Mouse (Mus musculus) lung, postnatal 14 days (tissue): ENCODE data around the gene Gm11634.
"Not testable (repeated sequence)": the region's sequence is repeated elsewhere in the genome, so short reads cannot be mapped to it uniquely, and the experiment has no call there.

Experiments used
- DNase-seq: peaks from one replicate; pipeline ENCODE4 v3.0.0; 2021

The Gm11634 gene

GRCm38 (mm10) chr11:101616104-101616503 lies 17.0 kb upstream of the Gm11634 start:
- DNase-seq: no peak

GRCm38 (mm10) chr11:101615380-101615779 lies 16.3 kb upstream of the Gm11634 start:
- no peak for DNase-seq

GRCm38 (mm10) chr11:101614116-101614515 lies 15.1 kb upstream of the Gm11634 start:
- no peak for DNase-seq

- DNase-seq: no peak
Measured at GRCm38 (mm10) chr11:101613596-101613995, 14.5 kb upstream of the Gm11634 start.

GRCm38 (mm10) chr11:101610445-101610844 lies 11.4 kb upstream of the Gm11634 start:
- no peak for DNase-seq

GRCm38 (mm10) chr11:101607134-101607533 lies 8.1 kb upstream of the Gm11634 start:
- not testable (repeated sequence) for DNase-seq

DNA sequence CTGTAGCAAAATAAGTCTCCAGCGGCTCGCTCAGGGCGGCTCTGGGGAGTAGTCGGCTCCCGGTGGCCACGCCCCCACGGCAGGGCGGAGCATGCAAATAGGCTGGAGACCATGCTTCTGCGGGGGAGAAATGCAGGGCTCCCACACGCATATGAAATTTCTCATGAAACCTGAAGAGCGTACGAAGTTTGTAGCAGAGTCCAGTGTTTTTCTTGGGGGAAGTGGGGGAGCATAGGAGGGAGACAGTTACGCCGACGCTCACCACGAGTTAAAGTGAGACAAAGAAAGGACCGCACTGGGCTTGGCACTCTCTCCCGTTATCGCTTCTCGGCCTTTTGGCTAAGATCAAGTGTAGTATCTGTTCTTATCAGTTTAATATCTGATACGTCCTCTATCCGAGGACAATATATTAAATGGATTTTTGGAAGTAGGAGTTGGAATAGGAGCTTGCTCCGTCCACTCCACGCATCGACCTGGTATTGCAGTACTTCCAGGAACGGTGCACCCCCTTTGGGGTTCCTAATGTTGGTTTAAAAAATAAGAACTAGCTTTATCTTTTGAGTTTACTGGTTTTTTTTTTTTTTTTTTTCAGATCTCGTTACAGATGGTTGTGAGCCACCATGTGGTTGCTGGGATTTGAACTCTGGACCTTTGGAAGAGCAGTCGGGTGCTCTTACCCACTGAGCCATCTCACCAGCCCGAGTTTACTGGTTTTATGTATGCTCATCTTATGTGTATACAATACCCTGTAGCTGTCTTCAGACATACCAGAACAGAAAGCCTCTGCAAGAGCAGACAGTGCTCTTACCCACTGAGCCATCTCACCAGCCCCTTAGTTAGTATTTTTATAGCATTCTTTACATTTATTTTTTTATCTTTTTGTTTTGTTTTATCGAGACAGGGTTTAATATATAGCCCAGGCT lies 5.7 kb upstream of the Gm11634 start:
- DNase-seq: peak; percentile 81

- no peak for DNase-seq
Measured at GRCm38 (mm10) chr11:101604116-101604515, 5.1 kb upstream of the Gm11634 start.

- DNase-seq: peak; percentile 83
Measured at GRCm38 (mm10) chr11:101602491-101602890, 3.4 kb upstream of the Gm11634 start.

- no peak for DNase-seq
Measured at GRCm38 (mm10) chr11:101589989-101590624, 8.9 kb downstream of the Gm11634 start.

- peak; percentile 70 for DNase-seq
Measured at GRCm38 (mm10) chr11:101589444-101589843, 9.6 kb downstream of the Gm11634 start.

DNA sequence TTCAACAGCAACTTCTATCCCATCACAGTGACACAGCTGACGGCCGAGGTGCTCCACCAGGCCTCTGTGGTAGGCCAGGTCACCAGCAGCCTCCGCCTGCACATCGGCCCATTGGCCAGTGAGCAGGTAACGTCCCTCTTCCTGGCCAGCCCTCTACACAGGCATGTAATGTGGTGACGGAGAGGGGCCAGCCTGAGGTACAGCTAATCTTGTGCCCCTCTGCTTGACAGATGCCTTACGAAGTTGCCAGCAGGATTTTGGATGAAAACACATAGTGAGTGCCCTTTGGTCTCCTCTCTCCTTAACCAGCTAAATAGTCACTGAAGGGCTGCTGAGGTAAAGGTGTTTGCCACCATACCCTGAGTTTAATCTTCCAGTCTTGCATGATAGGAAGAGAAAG lies 10.2 kb downstream of the Gm11634 start:
- DNase-seq: no peak

DNA sequence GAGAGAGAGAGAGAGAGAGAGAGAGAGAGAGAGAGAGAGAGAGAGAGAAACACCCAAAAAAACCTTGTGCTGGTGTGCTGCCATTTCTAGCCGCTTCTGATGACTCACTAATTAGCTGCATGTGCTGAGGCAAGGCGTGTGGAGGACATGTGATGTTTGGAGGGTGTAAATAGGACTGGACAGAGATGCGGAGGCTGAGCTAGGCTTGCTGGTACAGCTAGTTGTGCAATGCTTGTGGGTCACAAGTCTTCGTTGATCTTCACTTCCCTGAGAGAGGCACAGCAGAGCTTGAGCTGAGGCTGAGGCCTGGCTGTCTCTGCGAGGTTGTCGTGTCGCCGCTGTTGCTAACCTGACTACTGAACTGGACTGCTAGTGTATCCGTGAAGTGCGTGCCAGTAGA lies 11.4 kb downstream of the Gm11634 start:
- DNase-seq: peak; percentile 11

DNA sequence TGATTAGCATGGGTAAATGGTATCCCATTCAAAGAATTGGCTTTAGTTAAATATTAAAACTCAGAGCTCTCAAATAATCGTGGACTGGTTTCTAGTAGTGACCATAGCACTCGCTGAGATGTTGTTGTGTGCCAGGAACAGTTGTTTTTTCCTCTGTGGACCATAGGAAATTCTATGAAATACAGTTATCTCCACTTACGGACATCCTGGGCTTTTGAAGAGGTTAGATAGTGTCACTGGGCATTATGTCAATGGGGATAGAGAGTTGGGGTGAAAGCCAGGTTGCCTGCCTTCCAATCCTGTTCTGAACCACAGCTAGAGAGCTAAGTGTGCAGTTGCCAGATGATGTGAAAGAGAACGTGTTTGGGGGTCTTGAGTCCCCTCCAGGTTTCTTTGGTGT lies 13.3 kb downstream of the Gm11634 start:
- DNase-seq: no peak

DNA sequence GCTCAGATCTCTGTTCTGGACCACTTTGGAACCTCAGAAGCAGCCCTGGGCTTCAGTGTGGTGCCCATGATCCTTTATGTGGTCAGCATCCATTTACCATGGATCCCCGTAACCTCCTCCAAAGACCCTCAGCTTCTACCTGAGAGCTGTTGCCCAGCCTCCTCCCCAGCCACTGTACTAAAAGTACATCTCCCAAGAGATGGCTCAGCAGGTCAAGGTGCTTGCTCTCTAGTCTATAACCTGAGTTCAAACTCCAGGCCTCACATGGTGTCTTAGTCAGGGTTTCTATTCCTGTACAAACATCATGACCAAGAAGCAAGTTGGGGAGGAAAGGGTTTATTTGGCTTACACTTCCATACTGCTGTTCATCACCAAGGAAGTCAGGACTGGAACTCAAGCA lies 14.0 kb downstream of the Gm11634 start:
- DNase-seq: not testable (repeated sequence)

DNA sequence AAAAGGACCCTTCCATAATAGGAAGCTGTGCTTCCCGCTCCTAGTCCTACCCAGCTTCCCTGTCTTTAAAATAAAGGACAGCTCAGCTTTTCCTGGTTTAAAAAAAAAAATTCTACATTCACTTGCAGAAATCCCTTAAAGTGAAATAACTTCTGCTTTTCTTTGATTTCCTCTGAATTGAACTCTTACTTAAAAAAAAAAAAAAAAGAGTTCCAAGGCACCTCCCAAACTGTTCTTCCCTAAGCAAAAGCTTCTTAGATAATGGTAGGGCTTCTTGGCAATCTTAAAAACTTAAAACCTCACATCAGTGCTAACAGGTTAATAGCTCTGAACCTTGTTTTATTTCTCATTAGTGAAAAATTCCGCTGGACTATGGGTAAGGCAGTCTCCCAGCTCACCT lies 15.9 kb downstream of the Gm11634 start:
- no peak for DNase-seq

DNA sequence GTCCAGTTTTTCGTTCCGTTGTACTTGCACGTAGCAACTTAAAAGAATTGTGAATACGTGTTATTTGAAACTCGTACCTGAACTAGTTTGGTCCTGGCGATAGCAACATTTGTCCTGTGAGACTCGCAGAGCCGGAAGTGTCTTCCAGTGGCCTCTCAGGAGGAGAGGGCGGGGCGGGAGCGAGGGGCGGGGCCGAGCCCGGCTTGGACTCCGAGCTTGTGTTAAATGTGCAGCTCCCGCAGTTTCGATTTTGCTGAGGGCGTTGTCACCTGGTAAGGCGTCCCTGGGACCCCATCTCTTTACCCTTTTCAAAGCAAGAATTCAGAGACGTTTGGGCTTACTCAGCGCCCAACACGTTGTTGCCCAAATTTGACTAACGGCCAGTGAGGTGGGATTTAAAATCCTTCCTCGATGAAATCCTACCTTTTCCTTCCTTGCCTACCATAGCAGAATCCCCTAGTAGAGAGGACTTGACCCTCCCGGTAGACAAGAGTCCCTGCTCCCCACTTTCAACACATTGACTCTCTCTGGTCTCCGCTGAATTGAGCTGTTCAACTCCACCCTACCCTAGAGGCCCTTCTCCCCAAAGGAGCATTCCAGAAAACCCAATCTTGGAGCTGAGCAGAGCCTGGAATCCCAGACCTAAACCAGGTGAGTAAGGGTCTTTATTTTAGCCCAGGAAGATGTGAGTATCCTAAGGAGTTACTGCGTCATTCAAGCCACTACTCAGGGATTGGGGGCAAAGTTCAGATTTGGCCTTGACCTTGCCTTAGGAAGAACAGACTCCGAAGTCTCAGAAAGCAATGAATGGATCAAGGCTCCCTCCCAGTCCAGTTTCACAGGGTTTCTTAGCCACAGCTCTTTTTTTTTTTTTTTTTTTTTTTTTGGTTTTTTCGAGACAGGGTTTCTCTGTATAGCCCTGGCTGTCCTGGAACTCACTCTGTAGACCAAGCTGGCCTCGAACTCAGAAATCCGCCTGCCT lies 16.7 kb downstream of the Gm11634 start, which contains the start of gene Tmem106a:
Gene Tmem106a, plus strand, starts transcription at position 189 of the 982 bp plus-strand sequence.
- DNase-seq: peak; percentile 76

DNA sequence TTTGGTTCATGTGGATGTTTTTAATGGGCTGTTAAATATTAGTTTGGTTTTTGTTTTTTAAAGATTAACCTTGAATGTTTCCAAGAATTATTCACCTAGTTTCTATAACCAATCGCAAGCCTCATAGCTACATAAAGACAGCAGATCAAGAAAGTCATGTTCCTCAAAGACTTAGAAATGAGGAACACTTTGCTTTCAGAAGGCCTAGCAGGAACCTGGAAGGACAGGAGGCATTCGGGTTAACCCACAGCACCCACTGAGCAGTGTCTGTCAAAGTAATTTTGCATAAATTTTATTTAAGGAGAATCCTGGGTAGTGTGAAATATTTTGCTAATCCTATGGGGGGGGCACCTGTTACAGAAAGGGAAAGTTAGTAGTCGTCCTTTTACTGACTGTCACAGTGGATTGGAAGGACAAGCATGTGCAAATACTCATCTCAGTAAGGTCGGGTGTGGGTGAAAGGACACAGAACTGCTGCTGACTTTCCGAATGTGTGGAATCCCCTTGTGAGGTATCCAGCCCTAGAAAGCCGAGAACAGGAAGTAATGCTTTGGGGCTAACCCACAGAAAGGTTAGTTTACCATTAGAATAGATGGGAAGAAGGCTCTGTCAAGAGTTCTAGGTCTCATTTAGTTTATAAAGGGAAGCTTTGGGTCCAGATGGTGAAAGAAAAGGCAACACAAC lies 17.8 kb downstream of the Gm11634 start:
- no peak for DNase-seq

- DNase-seq: no peak
Measured at GRCm38 (mm10) chr11:101576116-101576515, 22.9 kb downstream of the Gm11634 start.

- DNase-seq: no peak
Measured at GRCm38 (mm10) chr11:101568421-101568820, 30.6 kb downstream of the Gm11634 start.

DNA sequence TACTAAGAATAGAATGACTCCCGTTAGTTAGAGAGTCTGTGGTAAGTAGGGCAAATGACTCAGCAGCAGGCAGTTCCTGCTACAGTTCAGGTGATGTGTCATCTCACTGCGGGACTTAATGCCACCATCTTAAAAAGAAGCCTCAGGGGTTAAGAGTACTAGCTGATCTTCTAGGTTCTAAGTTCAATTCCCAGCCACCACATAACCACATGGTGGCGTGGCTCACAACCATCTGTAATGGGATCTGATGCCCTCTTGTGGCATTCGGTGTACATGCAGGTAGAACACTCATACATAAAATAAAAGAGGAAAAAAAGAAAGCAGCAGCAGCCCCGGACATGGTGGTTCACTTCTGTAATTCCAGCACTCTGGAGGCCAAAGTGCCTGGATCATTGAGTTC lies 36.7 kb downstream of the Gm11634 start:
- DNase-seq: peak; percentile 56

- DNase-seq: no peak
Measured at GRCm38 (mm10) chr11:101556954-101557353, 42.1 kb downstream of the Gm11634 start.
